Mouse (Mus musculus) gastrocnemius, adult 18-20 months (tissue): Measurements from ENCODE around the gene Sass6. TPM values are rescaled to one million over a fixed set of nuclear protein-coding genes. Genes with fewer than 3 reads are reported as not detected.
"Not testable (repeated sequence)": the region's sequence is repeated elsewhere in the genome, so short reads cannot be mapped to it uniquely, and the experiment has no call there.

ENCODE experiments used
- DNase-seq: peaks from one replicate; pipeline ENCODE4 v3.0.0; 2021; ENCODE audit warnings: low spot score
- total RNA-seq, 2 experiments: library from RNA; stranded (reverse); gene quantifications; 2 replicates each; pipeline ENCODE4 v1.2.3; 2021

The Sass6 gene
- total RNA-seq, 2 experiments from 2014 or later, result 1.6 to 2.0 TPM

DNA sequence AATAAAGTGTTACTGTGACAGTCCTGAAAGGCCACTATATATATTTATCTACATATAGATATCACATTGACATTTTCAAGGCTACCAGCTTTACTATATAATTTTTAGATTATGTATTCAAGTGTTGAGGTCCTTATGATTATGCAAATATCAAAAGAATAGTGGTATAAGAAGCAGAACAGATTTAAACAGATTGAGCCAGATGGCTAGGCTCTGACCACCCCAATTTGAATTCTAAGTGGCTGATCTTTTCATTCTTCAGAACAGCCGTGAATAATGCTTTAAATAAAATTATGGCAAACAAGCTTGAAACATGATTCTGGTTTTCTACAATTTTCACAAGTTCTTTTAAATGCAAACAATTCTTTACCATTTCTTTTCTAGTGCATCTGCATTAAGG, 36.7 kb downstream of the Sass6 start:
- no peak for DNase-seq

DNA sequence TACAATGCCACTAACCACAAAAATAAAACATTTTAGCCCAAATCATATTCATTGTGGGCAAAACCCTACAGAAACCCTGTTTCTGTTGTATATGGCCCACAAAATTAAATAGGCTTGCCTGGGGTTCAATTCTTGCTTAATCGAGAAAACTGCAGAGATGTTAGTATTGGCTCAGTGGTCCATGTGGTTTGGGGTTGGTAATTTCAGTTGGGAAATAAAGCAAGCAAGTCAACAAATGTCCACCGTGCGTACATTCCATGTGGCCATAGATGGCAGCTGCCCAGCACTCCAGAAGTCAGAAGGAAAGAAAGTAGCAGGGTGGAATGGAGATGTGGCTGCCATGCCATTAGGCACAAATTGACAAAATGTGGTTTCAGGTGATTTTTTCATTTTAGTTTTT, 38.2 kb downstream of the Sass6 start:
- DNase-seq, result no peak

DNA sequence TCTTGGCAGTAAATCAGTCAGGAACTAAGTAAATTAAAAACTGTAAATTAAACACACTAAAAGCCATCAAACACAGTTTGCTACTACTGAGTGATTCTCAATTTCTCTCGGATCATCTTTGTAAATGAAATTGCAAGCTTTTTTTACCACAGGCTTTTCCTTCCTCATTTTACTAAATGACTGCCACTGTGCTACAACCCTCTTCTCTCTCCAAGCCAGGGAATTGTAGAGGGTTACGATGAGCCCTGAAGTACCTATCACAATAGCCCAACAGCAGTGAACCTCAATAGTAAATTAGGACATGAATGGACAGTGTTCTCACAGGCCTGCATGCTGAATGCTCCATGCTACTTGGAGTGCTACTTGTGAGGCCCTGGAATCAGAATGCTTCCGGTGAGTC, 39.3 kb downstream of the Sass6 start:
- DNase-seq, result no peak

DNA sequence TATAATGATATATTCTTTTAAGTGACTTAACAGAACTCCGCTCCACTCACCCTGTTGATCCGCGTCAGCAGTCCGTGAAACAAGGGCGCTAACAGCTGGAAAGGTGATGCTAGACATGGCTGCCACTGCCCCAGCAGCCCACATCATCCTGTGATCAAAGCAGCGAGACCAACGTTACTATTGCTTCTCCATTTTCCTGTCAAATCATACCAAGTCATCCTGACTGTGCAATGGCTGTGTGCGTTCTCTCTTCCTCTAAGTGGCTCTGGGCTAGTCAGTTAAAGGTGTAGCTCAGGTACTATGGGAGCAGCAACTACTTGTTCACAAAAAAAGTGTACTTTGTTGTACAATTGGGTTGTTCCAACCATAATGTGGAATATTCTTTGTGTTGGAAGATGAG, 40.1 kb downstream of the Sass6 start:
- no peak for DNase-seq

DNA sequence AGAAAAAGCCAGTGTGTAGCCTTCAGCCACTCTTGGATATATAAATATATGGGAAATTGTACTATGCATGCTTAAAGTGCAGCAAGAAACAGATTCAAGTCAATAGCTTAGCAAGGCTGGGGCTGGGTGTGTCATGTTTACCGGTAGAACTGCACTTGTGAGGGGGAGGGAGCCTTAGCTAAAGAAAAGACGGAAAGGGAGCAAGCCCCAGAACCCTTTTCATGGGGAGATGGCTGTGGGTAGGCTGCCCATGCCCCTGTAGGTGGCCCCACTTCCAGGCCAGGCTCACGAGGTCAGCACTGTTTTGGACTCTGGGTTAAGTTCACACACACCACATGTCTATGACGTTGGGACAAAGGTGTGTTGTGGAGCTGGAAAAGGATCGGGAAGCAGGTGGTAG, 41.0 kb downstream of the Sass6 start:
- DNase-seq, result no peak

DNA sequence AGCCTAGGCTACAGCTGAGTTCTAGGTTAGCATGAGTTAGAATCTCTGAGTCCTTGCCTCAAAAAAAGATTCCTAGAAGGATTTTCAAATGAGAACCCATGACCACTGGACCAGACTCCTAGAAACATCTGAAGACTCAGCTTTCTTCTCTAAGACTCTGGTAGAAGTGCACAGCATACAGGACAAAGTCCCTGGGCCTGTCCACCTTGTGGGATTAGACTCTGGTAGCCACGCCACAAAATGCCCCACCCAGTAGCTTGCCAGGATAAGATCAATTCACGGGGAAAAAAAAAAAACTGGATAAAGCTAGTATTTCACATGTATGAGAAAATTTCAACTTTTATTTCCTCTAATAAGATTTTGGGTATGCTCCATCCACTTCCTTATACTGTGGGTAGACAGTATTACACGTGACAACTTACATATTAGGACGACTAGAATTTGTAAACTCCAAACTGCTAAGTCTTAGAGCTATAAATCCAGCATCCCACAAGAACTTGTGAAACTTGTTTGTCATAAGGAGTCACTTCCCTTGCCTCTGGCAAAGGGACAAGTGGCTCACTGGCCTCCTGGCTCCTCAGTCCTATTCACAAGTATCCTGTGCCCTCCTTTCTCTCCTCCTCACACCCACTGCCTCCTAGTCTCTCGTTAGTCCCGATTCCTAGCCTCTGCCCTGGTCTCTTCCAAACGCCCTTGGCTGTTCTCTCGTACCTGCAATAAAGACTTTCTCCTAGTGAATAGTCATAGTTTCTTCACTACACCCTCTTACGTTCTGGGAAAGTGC, 43.1 kb downstream of the Sass6 start:
- DNase-seq, result no peak

DNA sequence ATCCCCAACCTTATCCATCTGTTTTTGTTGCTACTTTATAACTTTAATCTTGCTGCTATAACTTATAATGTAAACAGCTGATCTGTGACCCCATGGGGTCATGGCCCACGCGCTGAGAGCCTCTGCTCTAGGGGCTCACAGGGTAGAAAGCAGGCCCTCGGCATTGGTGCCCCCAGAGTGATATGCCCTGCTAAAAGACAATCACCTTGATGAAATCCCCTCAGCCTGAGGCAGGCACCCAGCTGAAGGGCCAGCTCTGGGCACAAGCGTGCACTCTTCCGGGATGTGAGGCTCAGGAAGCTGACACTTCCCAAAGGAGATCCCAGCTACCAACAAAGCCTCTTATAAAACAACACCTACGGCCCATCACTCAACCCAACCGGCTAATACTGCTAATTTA, 43.8 kb downstream of the Sass6 start:
- no peak for DNase-seq

DNA sequence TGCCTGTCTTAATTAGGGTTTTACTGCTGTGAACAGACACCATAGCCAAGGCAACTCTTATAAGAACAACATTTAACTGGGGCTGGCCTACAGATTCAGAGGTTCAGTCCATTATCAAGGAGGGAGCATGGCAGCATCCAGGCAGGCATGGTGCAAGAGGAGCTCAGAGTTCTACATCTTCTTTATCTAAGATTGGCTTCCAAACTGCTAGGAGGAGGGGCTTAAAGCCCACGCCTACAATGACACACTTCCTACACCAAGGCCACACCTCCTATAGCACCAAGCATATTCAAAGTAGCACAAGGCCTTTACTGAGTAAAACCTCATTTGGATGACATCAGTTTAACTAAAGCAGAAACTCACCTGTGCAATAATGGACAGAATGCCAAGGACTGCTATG, 45.2 kb downstream of the Sass6 start:
- DNase-seq, result no peak

DNA sequence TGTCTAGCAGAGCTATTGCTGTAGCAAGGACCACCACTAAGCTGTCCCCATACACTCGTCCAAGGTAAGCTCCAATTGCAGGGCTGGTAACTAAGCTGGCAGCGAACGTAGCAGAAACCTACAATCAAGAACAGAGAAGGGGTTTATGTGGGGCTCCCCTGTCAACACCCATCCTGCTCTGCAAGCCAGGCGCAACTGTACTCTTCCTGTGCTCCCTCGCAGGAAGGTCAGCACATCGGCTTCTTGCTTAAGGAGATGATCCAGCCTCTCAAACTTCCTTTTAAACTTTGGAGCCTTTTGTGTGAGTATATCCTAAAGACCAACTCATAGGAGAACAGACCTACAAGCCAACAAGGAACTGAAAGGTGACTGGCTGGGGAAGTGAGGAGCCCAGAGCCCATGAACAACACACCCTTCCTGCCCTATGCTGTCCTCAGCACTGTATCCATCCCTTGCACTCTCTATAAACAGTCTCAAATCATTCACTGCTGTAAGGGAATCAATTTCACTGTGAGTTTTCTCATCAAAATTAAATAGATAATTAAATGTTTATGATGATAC, 47.1 kb downstream of the Sass6 start:
- DNase-seq, result no peak

DNA sequence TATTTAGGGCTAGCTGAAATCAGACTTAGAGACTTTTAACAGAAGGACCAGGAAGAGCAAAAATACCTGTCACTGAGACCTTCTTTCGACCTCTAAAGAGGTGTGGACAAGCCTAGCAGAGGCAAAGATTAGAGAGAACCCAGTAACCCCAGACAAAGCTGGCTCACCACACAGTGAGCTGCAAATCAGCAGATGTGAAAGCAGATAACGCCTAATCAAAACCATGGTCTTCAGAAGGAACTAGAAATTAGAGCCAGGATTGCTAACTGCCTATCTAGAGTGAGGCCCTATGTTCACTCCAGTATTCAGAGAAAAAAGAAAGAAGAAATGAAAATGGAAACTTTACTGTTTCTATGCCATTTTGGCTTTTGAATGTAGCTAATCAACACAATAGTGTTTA, 47.6 kb downstream of the Sass6 start:
- no peak for DNase-seq

DNA sequence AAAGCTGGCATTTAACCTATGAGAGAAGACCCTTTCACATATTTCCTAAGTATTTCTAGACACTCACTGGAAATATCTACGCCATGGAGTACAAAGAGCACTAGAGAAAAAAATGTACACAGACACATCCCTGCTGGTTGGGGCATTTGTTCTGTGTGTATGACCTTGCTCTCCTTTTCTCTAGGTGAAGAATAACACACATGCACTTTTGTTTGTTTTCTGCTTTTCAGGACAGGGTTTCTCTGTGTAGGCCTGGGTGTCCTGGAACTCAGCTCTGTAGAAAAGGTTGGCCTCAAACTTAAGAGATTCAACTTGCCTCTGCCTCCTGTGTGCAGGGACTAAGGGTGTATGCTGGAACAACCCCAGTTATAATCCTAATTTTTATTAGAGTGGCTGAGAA, 51.6 kb downstream of the Sass6 start:
- no peak for DNase-seq

DNA sequence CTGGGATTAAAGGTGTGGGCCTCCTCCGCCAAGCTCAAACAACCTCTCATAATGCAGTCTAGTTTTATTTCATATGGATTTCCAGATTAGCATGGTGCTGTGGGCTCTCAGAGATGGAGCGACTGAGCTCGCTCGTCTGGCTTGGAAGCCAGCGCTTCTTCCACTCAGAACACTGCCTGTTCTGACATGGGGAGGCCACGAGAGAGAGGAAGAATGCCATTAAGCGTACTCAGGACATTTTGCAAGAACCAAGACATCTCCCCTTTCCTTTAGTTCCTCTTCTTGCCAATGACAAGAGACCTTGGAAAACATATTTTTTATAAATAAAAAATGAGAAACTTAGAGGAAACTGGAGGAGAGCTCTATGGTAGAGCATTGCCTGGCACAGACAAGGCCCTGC, 54.0 kb downstream of the Sass6 start:
- DNase-seq, result no peak

DNA sequence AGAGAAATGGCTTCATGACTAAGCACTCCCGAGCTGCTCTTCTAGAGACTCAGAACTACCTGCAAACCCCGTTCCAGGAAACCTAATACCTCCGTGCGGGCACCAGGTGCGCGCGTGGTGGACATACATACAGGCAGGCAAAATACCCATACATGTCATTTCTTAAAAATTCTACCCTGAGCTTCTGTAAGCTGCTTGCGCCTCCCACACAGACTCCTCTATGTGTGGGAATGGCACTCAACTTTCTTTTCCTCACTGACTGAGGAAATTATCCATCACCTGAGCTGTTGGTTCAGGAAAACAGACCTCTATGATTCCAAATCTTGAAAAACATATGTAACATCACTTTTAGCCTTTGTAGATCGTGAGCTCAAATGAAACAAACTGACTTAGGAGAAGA, 55.9 kb downstream of the Sass6 start:
- no peak for DNase-seq

DNA sequence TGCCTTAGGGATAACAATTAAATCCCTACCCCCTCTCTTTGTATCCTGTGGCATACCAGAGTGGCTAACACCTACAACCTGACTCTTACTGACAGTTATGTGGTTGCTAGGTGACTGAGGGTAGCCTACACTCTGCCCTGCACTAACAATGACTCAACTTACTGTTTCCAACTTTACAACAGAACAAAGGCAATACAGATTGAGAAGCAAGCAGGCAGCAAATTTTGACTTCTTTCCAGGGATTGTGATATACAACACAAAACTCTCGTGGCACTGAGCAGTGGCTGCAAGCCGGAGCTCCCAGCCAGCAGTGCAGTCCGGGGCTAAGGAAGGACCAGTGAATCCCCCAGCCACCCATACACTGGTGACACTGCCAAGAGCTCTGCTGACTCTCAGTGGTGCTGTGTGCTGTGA, 57.3 kb downstream of the Sass6 start:
- no peak for DNase-seq

DNA sequence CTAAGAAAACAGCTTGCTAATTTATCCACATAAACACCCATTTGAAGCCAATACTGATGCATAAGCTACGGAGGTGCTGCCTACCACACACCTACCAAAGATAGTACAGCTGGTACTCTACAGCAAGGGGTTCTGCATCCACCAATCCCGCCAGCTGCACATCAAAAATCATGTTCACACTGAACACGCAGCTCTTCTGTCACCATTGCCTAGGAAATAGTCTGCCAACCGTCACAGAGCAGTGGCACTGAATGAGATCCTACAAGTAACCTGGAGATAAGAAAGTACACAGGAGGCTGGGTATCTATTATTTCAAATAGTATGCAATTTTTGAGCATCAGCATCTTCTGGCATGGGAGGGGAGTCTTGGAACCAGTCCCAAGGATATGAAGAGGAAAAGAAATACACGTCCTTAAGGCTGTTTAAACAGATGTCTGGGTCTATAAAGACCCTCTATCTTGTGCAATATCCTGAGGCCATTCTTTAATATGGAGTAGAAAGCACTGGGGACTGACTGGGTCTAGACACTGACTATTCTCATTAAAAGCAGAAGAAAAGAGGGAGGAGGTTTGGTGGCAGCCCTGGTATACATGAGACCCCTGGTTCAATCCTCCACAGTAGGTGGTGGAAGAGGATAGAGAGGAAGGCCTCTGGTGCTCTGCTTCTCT, 58.6 kb downstream of the Sass6 start:
- no peak for DNase-seq

DNA sequence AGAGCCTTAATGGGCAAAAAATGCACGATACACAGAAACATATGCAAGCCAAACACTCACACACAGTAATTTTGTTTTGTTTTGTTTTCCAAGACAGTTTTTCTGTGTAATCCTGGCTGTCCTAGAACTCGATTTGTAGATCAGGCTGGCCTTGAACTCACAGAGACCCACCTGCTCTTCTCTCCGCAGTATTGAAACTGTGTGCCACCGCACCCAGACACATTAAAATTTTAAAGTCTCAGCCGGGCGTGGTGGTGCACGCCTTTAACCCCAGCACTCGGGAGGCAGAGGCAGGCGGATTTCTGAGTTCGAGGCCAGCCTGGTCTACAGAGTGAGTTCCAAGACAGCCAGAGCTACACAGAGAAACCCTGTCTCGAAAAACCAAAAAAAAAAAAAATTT, 59.3 kb downstream of the Sass6 start:
- DNase-seq, result not testable (repeated sequence)

DNA sequence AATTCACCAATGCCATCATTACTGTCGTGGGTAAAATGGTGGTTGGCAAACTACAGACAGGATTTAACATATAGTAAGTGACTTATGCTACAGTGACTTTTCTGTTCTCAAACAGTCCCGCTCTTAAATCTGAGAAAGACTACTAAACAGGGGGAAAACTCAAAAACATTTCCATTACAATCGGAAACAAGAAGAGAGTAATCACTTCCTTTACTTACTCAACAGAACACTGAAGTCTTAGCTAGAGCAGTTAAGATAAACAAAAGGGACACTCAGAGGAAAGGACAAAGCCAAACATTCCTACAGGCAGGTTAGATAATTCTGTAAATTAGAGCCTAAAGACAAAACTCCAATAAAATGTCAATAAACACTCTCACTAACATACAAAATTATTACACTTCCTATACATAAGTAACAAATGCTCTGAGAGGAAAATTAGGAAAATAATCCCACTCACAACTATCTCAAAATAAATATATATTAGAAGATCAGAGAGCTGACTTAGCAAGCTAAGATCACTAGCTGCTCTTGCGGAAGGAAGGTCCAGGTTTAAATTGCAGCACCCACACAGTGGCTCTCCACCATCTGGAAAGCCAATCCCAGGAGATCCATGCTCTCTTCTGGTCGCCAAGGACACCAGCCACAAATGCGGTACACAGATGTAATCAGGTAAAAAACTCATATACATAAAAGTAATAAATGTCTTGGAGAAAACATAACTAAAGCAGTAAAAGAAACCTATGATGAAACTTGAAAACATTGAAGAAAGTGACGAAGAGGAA, 61.6 kb downstream of the Sass6 start:
- no peak for DNase-seq

DNA sequence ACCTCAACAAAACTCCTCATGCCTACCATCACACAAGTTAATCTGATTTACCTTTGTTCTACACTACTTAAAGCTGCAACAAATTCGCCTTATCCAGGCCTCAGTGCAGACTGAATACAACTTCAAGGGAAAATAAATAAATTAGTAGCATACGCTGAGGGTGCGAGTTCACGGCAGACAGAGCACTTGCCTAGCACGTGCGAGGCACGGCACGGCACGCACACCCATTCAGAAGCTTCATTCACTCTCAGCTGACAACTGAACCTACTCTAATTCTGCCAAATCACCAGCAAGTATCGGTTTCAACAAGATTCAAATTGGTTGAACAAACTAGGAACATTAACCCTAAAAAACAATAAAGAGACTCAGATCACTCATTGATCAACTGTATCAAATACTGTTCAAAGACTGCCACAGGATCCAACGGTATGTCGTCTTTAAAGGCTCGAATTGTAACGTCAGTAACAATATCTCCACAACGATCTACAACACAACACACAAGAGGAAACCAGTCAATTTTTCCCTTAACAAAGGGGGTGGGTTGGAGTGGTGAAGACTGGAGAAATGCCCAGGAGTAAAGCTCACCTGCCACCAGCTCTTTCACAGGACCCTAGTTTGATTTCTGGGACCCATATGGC, 64.3 kb downstream of the Sass6 start:
- DNase-seq, result no peak

DNA sequence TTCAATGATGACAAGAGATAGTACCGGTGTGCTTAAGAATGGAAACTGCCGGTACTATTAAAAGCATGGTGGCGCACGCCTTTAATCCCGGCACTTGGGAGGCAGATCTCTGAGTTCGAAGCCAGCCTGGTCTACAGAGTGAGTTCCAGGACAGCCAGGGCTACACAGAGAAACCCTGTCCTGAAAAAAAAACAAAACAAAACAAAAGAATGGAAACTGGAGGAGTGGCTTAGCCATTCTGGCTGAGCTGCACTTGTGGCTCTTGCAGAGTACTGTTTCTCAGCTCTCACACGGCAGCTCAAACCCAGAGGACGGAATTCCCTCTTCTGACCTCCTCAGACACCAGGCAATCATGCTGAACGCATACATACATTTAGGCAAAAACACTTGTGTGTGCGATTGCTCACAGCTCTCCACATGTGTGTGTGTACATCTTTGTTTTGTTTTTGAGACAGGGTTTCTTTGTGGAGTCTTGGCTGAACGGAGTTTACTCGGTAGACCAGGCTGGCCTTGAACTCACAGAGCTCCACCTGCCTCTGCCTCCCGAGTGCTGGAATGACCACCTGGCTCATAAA, 65.2 kb downstream of the Sass6 start:
- DNase-seq, result no peak

DNA sequence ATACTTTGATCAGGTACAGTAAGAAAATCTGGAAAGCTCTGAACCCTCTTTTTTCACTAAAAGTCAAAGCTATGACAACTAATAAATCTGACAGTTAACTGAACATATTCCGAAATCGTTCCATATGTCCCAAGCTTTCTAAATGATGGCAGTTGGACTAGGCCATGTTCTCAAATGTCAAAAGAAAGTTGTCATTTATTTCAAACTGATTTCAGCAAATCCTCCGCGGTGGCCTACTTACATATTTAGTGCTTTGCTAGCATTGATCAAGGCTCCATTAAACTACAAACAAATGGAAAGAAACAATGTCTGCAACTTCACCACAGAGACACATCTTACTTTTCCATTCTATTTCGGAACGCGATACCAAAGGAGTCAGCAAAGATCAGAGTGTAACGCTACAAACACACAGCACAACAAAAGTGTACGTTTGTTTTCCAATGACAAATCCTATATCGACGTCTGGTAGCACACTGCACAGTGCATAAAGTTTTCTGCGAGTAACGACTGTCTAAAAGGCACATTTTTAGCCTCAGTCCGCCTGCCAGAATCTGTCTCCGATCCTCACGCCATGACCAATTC, 66.6 kb downstream of the Sass6 start:
- no peak for DNase-seq

DNA sequence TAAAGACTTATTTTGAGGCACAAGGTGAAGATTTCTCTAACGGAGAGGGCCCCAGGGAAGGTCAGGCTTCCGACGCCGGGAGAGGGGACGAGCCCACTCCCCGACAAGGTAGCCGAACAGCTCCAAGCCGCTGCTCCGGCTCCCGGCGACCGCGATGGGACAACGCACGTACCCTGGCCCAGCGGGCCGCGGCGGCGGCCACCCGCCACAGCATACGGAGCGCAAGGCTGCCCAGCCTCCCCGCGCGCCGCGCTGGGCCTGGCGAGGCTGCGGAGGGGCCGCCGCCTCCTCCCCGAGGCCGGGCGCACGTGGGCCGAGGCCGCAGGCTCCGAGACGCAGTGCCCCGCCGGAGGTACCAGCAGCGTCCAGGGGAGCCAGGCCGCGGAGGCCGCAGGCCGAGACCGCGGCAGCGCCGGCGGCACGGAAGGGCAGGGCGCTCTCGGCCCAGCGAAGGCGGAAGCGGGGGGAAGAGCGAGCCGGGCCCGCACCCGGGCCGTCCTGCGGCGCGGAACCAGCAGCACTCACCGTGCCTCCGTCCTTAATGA, 67.2 kb downstream of the Sass6 start:
- no peak for DNase-seq
